Mouse (Mus musculus) left cerebral cortex, adult 18-20 months (tissue): ENCODE data around the gene Pdgfa. TPM values are rescaled to one million over a fixed set of nuclear protein-coding genes. Genes with fewer than 3 reads are reported as not detected.
A peak's percentile ranks its signal among the peaks of the same experiment; 100 is the strongest.

ENCODE experiments used
- DNase-seq, 2 experiments: peaks; one replicate each; pipeline ENCODE4 v3.0.0; 2021 to 2022; ENCODE audit warnings: low spot score in 2 of 2, mixed read lengths in 1 of 2
- total RNA-seq, 2 experiments: library from RNA; stranded (reverse); gene quantifications; 2 replicates each; pipeline ENCODE4 v1.2.3; 2021

Pdgfa gene
- total RNA-seq, 2 experiments from 2014 or later: 52.7 to 55.5 TPM

GRCm38 (mm10) chr5:138995721-138996311, 1.4 kb downstream of the Pdgfa start:
- DNase-seq: peak; percentile 50 to 69

GRCm38 (mm10) chr5:138994786-138995720, 2.1 kb downstream of the Pdgfa start:
- peak; percentile 70 to 81 for DNase-seq

- DNase-seq: peak in 1 of 2 experiments; percentile 22
These were observed 2.9 kb downstream of the Pdgfa start for GRCm38 (mm10) chr5:138994108-138994785.

GRCm38 (mm10) chr5:138993371-138994107, 3.6 kb downstream of the Pdgfa start:
- DNase-seq: no peak

- DNase-seq: no peak
These were observed 4.4 kb downstream of the Pdgfa start for GRCm38 (mm10) chr5:138992611-138993370.

GRCm38 (mm10) chr5:138991734-138992133, 5.4 kb downstream of the Pdgfa start:
- DNase-seq: no peak

- DNase-seq: no peak
These were observed 6.3 kb downstream of the Pdgfa start for GRCm38 (mm10) chr5:138990659-138991380.

- DNase-seq: no peak
These were observed 7.6 kb downstream of the Pdgfa start for GRCm38 (mm10) chr5:138989567-138989966.

GRCm38 (mm10) chr5:138988764-138989163, 8.4 kb downstream of the Pdgfa start:
- DNase-seq: no peak

GRCm38 (mm10) chr5:138987994-138988393, 9.2 kb downstream of the Pdgfa start:
- no peak for DNase-seq

GRCm38 (mm10) chr5:138981921-138982320, 15.2 kb downstream of the Pdgfa start:
- DNase-seq: no peak

- no peak for DNase-seq
These were observed 16.6 kb downstream of the Pdgfa start for GRCm38 (mm10) chr5:138980608-138981007.

- DNase-seq: peak; percentile 44 to 56
These were observed 17.3 kb downstream of the Pdgfa start for GRCm38 (mm10) chr5:138979840-138980239.

- no peak for DNase-seq
These were observed 19.4 kb downstream of the Pdgfa start for GRCm38 (mm10) chr5:138977759-138978158.

- no peak for DNase-seq
These were observed 22.2 kb downstream of the Pdgfa start for GRCm38 (mm10) chr5:138974911-138975485.

- DNase-seq: no peak
These were observed 23.7 kb downstream of the Pdgfa start for GRCm38 (mm10) chr5:138973480-138973879.

- DNase-seq: no peak
These were observed 25.8 kb downstream of the Pdgfa start for GRCm38 (mm10) chr5:138971405-138971804.

- DNase-seq: no peak
These were observed 27.1 kb downstream of the Pdgfa start for GRCm38 (mm10) chr5:138970056-138970490.

- DNase-seq: no peak
These were observed 31.0 kb downstream of the Pdgfa start for GRCm38 (mm10) chr5:138966033-138966724.
